Mouse (Mus musculus) neural tube, embryonic 15.5 days (tissue): ENCODE results near the gene Mcmbp. TPM values are rescaled to one million over a fixed set of nuclear protein-coding genes. Genes with fewer than 3 reads are reported as not detected.
"Not testable (repeated sequence)": the region's sequence is repeated elsewhere in the genome, so short reads cannot be mapped to it uniquely, and the experiment has no call there.

Source experiments
- ATAC-seq: fragments of 200-750 bp; cut with Nextera tagmentation; 2 replicates; pipeline ENCODE4 v1.8.0; 2017; ENCODE audit warnings: mild to moderate bottlenecking, moderate TSS enrichment, moderate library complexity; ENCODE audit not compliant: low FRiP score
- H3K27ac ChIP-seq: fragments of 300-500 bp; sonication (generic); replicated peaks from 2 replicates; pipeline ENCODE4 v1.5.1; 2015; ENCODE audit warnings: mild to moderate bottlenecking, inconsistent platforms
- H3K27me3 ChIP-seq: fragments of 300-500 bp; sonication (generic); replicated peaks from 2 replicates; pipeline ENCODE4 v1.6.1; 2015; ENCODE audit warnings: inconsistent platforms
- H3K36me3 ChIP-seq: fragments of 300-500 bp; sonication (generic); 2 replicates; pipeline ENCODE4 v1.6.1; 2015; ENCODE audit warnings: inconsistent platforms
- H3K4me1 ChIP-seq: fragments of 300-500 bp; sonication (generic); 2 replicates; pipeline ENCODE4 v1.6.1; 2015; ENCODE audit warnings: inconsistent platforms
- H3K4me2 ChIP-seq: fragments of 300-500 bp; sonication (generic); 2 replicates; pipeline ENCODE4 v1.6.1; 2015; ENCODE audit warnings: inconsistent platforms, mild to moderate bottlenecking, moderate library complexity
- H3K4me3 ChIP-seq: fragments of 300-500 bp; sonication (generic); replicated peaks from 2 replicates; pipeline ENCODE4 v1.5.1; 2015; ENCODE audit warnings: mild to moderate bottlenecking, inconsistent platforms
- H3K9ac ChIP-seq: fragments of 300-500 bp; sonication (generic); replicated peaks from 2 replicates; pipeline ENCODE4 v1.6.1; 2015; ENCODE audit warnings: mild to moderate bottlenecking, inconsistent platforms
- H3K9me3 ChIP-seq: fragments of 300-500 bp; sonication (generic); replicated peaks from 2 replicates; pipeline ENCODE4 v1.6.1; 2016; ENCODE audit warnings: inconsistent platforms
- WGBS: fragments of 180-500 bp; shearing (Covaris S2); methylation state at CpG from one replicate; pipeline ENCODE4 v1.1.7; 2015; ENCODE audit warnings: mixed read lengths; 5-methylcytosine and 5-hydroxymethylcytosine counted together
- polyA plus RNA-seq: library from polyadenylated mRNA; unstranded; fragments of >200 nt; fragmentation: Nextera tagmentation; extraction: Ambion mirVana; gene quantifications from 2 replicates; pipeline ENCODE4 v1.2.1, GENCODE M21; 2015

Mcmbp gene
- polyA plus RNA-seq, 1 experiment from 2014 or later, result 39.5 TPM

DNA sequence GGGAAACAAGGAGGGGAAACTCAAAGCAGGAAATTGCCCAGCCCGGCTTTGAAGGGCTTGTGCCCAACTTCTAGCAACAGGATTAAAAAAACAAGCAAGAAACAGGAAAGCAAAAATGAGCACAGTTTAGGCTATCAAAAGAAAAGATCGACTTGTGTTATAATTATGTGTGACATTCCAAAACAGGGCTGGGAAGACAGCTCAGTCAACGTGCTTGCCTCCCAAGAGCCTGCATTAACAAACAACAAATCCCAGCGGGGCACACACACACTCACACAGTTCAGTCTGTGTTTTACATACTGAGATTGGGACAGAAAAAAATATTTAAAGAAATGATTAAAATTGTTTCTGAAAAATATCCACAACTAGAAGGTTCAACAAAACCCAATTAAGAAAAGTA is 22.3 kb downstream of the Mcmbp start:
- no peak overlapping the region for H3K27ac ChIP-seq

GRCm38 (mm10) chr7:128705735-128706134 is 34.6 kb downstream of the Mcmbp start:
- Histone ChIP-seq H3K4me2 (no peak overlapping the region), H3K27ac (no peak overlapping the region), H3K36me3 (peaks cover 89% of the 10 kb centered on the region), H3K27me3 (no peaks in the 10 kb centered on the region), H3K9me3 (no peaks in the 10 kb centered on the region), H3K4me1 (no peaks in the 10 kb centered on the region), H3K9ac (no peak overlapping the region), H3K4me3 (no peak overlapping the region)
- ATAC-seq, result peak; percentile 69
- 24% methylated on average over 4 of the region's 4 CpGs for WGBS

More for the DNA sequence above, 22.3 kb downstream of the Mcmbp start:
- ATAC-seq, result no peak
- Histone ChIP-seq H3K9me3 (no peaks in the 10 kb centered on the region), H3K36me3 (peaks cover 66% of the 10 kb centered on the region), H3K27me3 (no peaks in the 10 kb centered on the region), H3K4me3 (no peak overlapping the region), H3K9ac (no peak overlapping the region), H3K4me2 (no peak overlapping the region), H3K4me1 (no peaks in the 10 kb centered on the region)
- 84% methylated on average over 4 of the region's 4 CpGs for WGBS

GRCm38 (mm10) chr7:128699959-128700358 is 40.3 kb downstream of the Mcmbp start:
- not testable (repeated sequence) for H3K9me3 ChIP-seq, H3K27me3 ChIP-seq, ATAC-seq, H3K4me2 ChIP-seq, H3K27ac ChIP-seq, H3K4me1 ChIP-seq, H3K4me3 ChIP-seq, H3K9ac ChIP-seq
- WGBS, result 93% methylated on average over 6 of the region's 6 CpGs
- peaks cover 78% of the 10 kb centered on the region for H3K36me3 ChIP-seq

GRCm38 (mm10) chr7:128694848-128695247 is 45.4 kb downstream of the Mcmbp start:
- Histone ChIP-seq H3K36me3 (peaks cover 59% of the 10 kb centered on the region), H3K4me3 (no peak overlapping the region), H3K27me3 (no peaks in the 10 kb centered on the region), H3K9me3 (no peaks in the 10 kb centered on the region), H3K27ac (no peak overlapping the region), H3K4me2 (no peak overlapping the region), H3K9ac (no peak overlapping the region), H3K4me1 (peaks cover 15% of the 10 kb centered on the region)
- 90% methylated on average over 10 of the region's 10 CpGs for WGBS
- no peak for ATAC-seq

GRCm38 (mm10) chr7:128692163-128692562 is 48.1 kb downstream of the Mcmbp start:
- H3K9me3 ChIP-seq, result no peaks in the 10 kb centered on the region
- H3K4me2 ChIP-seq, result peak overlapping the region; percentile 60; the same call in 1 of the 2 replicates
- no peaks in the 10 kb centered on the region for H3K27me3 ChIP-seq
- H3K9ac ChIP-seq, result no peak overlapping the region
- no peak for ATAC-seq
- H3K27ac ChIP-seq, result no peak overlapping the region
- no peak overlapping the region for H3K4me3 ChIP-seq
- H3K4me1 ChIP-seq, result peaks cover 15% of the 10 kb centered on the region
- 91% methylated on average over 7 of the region's 7 CpGs for WGBS
- H3K36me3 ChIP-seq, result peaks cover 49% of the 10 kb centered on the region

DNA sequence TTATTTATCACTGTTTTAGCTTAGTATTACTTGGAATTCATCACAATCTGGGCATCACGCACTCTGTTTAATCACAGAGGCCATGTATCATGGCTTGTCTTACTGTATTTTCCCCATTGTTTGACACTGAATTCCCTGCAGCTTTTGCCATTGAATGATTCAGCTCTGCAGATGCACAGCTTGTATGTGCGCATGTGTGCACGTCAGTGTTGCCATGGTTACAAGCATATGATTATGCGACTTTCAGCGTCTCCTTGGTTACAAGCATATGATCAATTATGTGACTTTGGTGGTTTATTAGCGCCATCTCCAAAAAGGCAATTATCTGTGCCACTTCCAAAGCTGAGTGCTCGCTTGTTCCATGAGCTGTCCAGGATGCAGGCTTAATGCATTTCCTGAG is 49.5 kb downstream of the Mcmbp start:
- no peaks in the 10 kb centered on the region for H3K27me3 ChIP-seq
- H3K27ac ChIP-seq, result peak overlapping the region; percentile 81
- H3K4me1 ChIP-seq, result peaks cover 17% of the 10 kb centered on the region
- H3K4me3 ChIP-seq, result peak overlapping the region; percentile 48
- H3K36me3 ChIP-seq, result peaks cover 57% of the 10 kb centered on the region
- peak overlapping the region; percentile 44 for H3K9ac ChIP-seq
- 15% methylated on average over 7 of the region's 7 CpGs for WGBS
- H3K9me3 ChIP-seq, result no peaks in the 10 kb centered on the region
- H3K4me2 ChIP-seq, result peak overlapping the region; percentile 60
- peak; percentile 79 for ATAC-seq

- peak overlapping the region; percentile 81 for H3K27ac ChIP-seq
- no peaks in the 10 kb centered on the region for H3K27me3 ChIP-seq
- peaks cover 17% of the 10 kb centered on the region for H3K4me1 ChIP-seq
- WGBS, result 10% methylated on average over 7 of the region's 7 CpGs
- H3K4me2 ChIP-seq, result peak overlapping the region; percentile 60
- H3K36me3 ChIP-seq, result peaks cover 61% of the 10 kb centered on the region
- peak; percentile 83 for ATAC-seq
- peak overlapping the region; percentile 44 for H3K9ac ChIP-seq
- H3K4me3 ChIP-seq, result peak overlapping the region; percentile 48
- no peaks in the 10 kb centered on the region for H3K9me3 ChIP-seq
Measured at GRCm38 (mm10) chr7:128690070-128690469, 50.2 kb downstream of the Mcmbp start.

DNA sequence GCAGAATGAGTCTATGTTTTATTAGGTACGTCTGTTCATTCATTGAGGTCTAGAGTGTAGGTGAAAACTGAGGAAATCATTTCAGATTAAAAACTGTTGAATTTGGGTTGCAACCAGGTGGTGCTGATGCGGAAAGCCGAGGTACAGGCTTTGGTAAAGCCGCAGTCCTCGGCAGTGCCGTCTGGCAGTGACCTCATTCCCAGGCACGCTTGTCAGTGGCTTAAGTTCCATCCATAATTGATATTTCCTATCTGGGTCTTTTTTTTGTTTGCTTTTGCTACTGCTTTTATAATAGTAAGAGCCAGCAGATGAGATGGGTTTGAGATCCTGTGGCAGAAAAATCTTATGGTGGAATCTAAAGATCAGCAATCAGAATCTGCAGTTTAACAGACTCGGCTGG is 50.9 kb downstream of the Mcmbp start:
- Histone ChIP-seq H3K36me3 (peaks cover 61% of the 10 kb centered on the region), H3K9ac (peak overlapping the region; percentile 58), H3K4me3 (peak overlapping the region; percentile 48), H3K9me3 (no peaks in the 10 kb centered on the region), H3K27me3 (no peaks in the 10 kb centered on the region), H3K4me2 (peak overlapping the region; percentile 60; the same call in 1 of the 2 replicates), H3K4me1 (peaks cover 17% of the 10 kb centered on the region), H3K27ac (peak overlapping the region; percentile 81)
- WGBS, result 57% methylated on average over 8 of the region's 8 CpGs
- ATAC-seq, result no peak

DNA sequence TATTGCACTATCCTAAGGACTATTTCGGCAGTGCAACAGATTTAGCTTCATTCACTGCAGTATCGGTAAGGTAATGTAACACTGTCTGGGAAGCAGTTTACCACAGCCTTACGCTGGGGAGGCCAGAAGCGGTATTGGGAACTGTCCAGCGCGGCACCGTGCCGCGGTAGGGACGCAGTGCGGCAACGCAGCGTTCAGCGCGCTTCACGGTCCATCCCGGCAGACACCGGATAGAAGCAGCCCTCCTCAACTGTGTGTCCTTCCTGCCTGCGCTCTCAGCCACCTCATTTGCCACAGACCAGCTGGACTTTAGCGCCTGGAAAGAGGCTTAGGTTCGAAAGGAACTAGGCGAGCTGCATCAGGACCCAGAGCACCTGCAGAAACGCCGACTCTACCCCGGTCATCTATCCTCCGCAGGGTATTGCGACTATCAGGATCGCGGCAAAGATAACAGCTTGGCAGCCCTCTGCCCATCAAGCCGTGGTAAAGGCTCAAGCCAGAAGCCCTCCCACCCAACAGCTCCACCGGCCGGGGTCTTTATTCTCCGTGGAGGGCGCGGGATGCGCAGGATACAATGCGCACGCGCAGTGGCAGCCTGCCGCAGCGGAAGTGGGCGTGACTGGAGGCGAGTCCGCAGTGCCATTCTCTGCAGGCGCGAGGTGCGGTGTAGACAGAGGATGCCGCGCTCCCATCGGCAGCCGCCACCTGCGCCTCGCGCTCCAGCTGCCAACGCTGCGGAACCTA is 52.3 kb downstream of the Mcmbp start:
- peak overlapping the region; percentile 48 for H3K4me3 ChIP-seq
- no peaks in the 10 kb centered on the region for H3K27me3 ChIP-seq
- peak overlapping the region; percentile 88 for H3K27ac ChIP-seq
- H3K36me3 ChIP-seq, result peaks cover 60% of the 10 kb centered on the region
- peak overlapping the region; percentile 58 for H3K9ac ChIP-seq
- ATAC-seq, result peak; percentile 83
- H3K9me3 ChIP-seq, result no peaks in the 10 kb centered on the region
- H3K4me1 ChIP-seq, result peaks cover 17% of the 10 kb centered on the region
- peak overlapping the region; percentile 53 for H3K4me2 ChIP-seq
- 44% methylated on average over 56 of the region's 56 CpGs for WGBS

DNA sequence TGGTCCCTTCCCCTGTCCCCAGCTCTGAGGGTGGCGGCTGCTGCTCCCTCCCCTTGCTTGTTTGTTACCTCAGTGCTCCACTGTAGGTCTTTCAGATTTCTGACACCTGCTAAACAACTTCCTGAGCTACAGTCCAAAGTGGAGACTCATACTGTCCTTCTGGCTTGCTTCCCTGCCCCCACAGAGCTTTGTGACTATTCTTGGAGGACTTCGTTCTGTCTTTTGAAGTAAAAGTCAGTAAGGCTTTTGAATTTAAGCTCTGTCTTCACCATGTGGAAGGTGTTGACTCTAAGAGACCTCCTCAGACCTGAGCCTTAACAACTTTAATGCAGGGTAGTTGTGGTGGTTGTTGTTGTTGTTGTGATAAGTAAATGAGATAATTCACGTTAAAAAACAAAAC is 61.7 kb downstream of the Mcmbp start:
- H3K36me3 ChIP-seq, result peaks cover 12% of the 10 kb centered on the region
- no peak for ATAC-seq
- H3K4me3 ChIP-seq, result no peak overlapping the region
- H3K9me3 ChIP-seq, result no peaks in the 10 kb centered on the region
- 62% methylated on average over 3 of the region's 3 CpGs for WGBS
- H3K4me1 ChIP-seq, result no peaks in the 10 kb centered on the region
- no peaks in the 10 kb centered on the region for H3K27me3 ChIP-seq
- no peak overlapping the region for H3K27ac ChIP-seq
- no peak overlapping the region for H3K9ac ChIP-seq
- no peak overlapping the region for H3K4me2 ChIP-seq

DNA sequence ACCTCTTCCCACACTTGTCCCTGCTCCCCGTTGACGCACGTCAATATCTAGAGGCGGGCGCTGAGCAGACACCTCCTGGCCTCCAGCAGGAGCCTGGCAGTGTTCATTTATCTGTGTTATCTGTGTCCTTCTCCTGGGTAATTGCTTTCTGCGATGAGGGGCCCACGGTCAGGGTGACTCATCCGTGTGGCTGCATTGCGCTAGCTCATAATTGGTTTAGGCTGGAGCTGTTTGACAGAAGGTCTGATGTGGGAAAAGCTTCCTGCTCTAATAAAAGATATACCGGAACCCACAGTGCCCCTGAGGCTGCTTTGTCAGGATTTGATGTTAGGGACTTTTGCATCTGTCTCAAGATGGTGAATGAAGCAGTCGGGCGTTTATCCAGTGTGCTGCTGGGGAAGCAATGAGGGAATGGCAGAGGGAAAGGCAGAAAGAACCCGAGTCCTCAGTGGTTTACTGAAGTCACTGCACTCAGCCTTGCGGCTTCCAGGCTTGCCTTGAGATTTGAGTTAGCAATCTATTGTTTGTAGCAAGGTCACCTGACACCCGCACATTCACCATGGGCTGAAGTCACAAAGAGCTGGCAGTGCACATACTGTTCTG is 67.8 kb downstream of the Mcmbp start:
- peak overlapping the region; percentile 15; the same call in 1 of the 2 replicates for H3K4me3 ChIP-seq
- peak; percentile 88 for ATAC-seq

GRCm38 (mm10) chr7:128671952-128672351 is 68.3 kb downstream of the Mcmbp start:
- H3K9ac ChIP-seq, result peak overlapping the region; percentile 34; the same call in 1 of the 2 replicates

More for the DNA sequence above, 67.8 kb downstream of the Mcmbp start:
- peak overlapping the region; percentile 47 for H3K4me2 ChIP-seq
- H3K27ac ChIP-seq, result peak overlapping the region; percentile 85
- peak overlapping the region; percentile 34; the same call in 1 of the 2 replicates for H3K9ac ChIP-seq
- peaks cover 6% of the 10 kb centered on the region; the same call in 1 of the 2 replicates for H3K36me3 ChIP-seq
- H3K9me3 ChIP-seq, result no peaks in the 10 kb centered on the region
- 4% methylated on average over 15 of the region's 15 CpGs for WGBS
- H3K27me3 ChIP-seq, result no peaks in the 10 kb centered on the region
- peaks cover 22% of the 10 kb centered on the region for H3K4me1 ChIP-seq

More at GRCm38 (mm10) chr7:128671952-128672351, 68.3 kb downstream of the Mcmbp start:
- H3K36me3 ChIP-seq, result peaks cover 6% of the 10 kb centered on the region; the same call in 1 of the 2 replicates
- H3K27me3 ChIP-seq, result no peaks in the 10 kb centered on the region
- 6% methylated on average over 8 of the region's 8 CpGs for WGBS
- H3K9me3 ChIP-seq, result no peaks in the 10 kb centered on the region
- peak overlapping the region; percentile 85 for H3K27ac ChIP-seq
- H3K4me1 ChIP-seq, result peaks cover 22% of the 10 kb centered on the region
- H3K4me2 ChIP-seq, result peak overlapping the region; percentile 47
- peak overlapping the region; percentile 15; the same call in 1 of the 2 replicates for H3K4me3 ChIP-seq
- peak; percentile 87 for ATAC-seq
